Mouse (Mus musculus) erythroblast, embryonic 14.5 days (primary cell): Measurements from ENCODE around the gene Zfp239. TPM values are rescaled to one million over a fixed set of nuclear protein-coding genes. Genes with fewer than 3 reads are reported as not detected.
A peak's percentile ranks its signal among the peaks of the same experiment; 100 is the strongest.

Source experiments
- H3K27me3 ChIP-seq: 2 replicates; pipeline ENCODE4 v1.6.1; 2012; ENCODE audit warnings: inconsistent platforms; ENCODE audit not compliant: control insufficient read depth
- H3K36me3 ChIP-seq: 2 replicates; pipeline ENCODE4 v1.6.1; 2012; ENCODE audit warnings: mild to moderate bottlenecking, inconsistent platforms; ENCODE audit not compliant: control insufficient read depth
- H3K4me1 ChIP-seq: 2 replicates; pipeline ENCODE4 v1.6.1; 2012; ENCODE audit warnings: inconsistent platforms; ENCODE audit not compliant: control insufficient read depth
- H3K4me3 ChIP-seq: replicated peaks from 2 replicates; pipeline ENCODE3; 2012; ENCODE audit warnings: moderate library complexity, mild to moderate bottlenecking, inconsistent platforms
- H3K9me3 ChIP-seq: 2 replicates; pipeline ENCODE4 v1.6.1; 2012; ENCODE audit warnings: low read length, inconsistent platforms, mixed read lengths; ENCODE audit not compliant: control insufficient read depth
- GATA1 ChIP-seq: IDR thresholded peaks from 2 replicates; pipeline ENCODE4 v1.6.1; 2012; ENCODE audit warnings: low read length, inconsistent platforms, mixed read lengths
- TAL1 ChIP-seq: IDR thresholded peaks from 3 replicates; pipeline ENCODE4 v1.6.1; 2012; ENCODE audit warnings: low read length, inconsistent platforms, mixed read lengths
- polyA plus RNA-seq: library from polyadenylated mRNA; stranded (reverse); fragments of >175 nt; gene quantifications from 2 replicates; pipeline ENCODE4 v1.2.3, GENCODE M21; 2012

The Zfp239 gene
- polyA plus RNA-seq, 1 experiment, result 0.03 TPM

DNA sequence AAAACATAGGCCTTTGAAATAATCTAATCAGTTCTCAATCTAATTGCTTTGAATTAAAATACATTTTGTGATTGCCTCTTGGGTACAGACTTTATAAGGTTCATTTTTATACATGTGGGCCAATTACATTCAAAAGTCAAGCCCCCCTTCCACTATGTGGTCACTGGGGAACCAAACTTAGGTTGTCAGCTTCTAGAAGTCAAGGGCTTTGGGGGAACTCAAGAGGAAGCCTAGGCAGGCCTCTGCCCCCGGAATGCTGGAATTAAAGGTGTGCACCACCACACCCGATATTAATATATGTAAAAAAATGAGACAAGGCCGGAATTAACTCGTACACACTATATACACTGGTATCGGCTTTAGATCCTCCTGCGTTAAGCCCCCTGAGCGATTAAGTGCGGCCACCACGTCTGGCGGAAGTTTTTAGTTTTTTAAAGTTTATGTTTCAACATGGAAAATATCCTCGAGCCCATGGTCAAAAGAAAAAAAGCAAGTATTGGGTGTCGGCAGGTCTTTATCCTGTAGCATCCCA is 54.4 kb downstream of the Zfp239 start:
- Histone ChIP-seq H3K27me3 (no peaks in the 10 kb centered on the region), H3K9me3 (no peaks in the 10 kb centered on the region), H3K4me3 (peak overlapping the region; percentile 93), H3K4me1 (peaks cover 73% of the 10 kb centered on the region), H3K36me3 (peaks cover 61% of the 10 kb centered on the region)
- no peak for TF ChIP-seq TAL1
- TF ChIP-seq GATA1, result no peak

DNA sequence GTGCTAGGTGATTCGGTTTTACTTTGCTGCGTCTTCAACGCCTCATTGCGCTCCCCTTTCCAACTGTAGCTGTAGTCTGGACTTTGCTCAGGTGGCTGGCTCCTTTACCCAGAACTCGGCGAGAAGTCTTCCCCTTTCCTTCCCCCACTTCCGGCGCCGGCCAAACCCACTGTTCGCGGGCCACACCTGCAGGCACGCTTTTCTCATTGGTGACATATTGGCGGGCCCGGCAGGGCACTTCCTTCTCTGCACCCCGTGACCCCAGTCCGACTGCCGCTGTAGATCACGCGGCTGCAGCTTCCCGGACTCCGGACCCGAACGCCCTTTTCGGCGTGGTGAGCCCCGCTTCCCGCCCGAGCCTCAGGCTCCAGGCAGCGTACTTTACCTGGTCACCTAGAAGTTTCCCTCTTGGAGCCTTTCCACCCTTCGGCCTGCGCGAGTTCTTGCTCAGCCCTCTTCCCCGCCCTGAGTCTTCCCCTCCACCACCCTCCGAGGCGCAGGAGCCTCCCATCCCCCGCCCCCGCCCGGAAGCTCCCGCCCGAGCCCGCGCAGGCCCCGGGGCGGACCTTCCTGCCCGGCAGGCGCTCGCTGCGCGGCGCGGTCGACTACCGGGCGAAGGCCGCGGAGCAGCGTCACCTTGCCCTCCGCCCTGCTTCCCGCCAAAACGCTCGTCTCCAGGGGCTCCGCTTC is 55.0 kb downstream of the Zfp239 start:
- Histone ChIP-seq H3K27me3 (no peaks in the 10 kb centered on the region), H3K4me3 (peak overlapping the region; percentile 93), H3K36me3 (peaks cover 67% of the 10 kb centered on the region), H3K4me1 (peaks cover 75% of the 10 kb centered on the region), H3K9me3 (no peaks in the 10 kb centered on the region)
- TF ChIP-seq GATA1 (no peak), TAL1 (no peak)

DNA sequence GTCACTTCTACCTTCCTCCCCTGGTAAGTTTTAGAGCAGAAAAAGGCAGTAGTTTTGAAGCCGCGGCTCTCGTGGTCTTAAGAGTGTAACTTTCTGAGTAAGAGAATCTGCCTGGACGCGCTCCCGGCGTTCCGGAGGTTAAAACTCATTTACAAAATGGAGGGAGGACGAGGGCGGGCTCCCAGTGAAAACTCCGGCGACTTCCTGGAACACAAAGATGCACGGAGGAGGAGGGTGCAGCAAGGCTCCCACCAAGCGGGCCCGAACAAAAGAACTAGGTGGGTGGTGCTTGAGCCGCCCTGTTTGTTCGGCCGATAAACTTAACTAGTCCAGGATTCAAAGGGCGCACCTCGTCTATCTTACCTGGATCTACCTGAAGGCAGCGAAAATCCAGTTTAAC is 55.7 kb downstream of the Zfp239 start:
- TF ChIP-seq TAL1 (no peak), GATA1 (no peak)
- H3K4me1 ChIP-seq, result peaks cover 71% of the 10 kb centered on the region
- H3K9me3 ChIP-seq, result no peaks in the 10 kb centered on the region
- no peaks in the 10 kb centered on the region for H3K27me3 ChIP-seq
- peaks cover 68% of the 10 kb centered on the region for H3K36me3 ChIP-seq
- peak overlapping the region; percentile 93 for H3K4me3 ChIP-seq

DNA sequence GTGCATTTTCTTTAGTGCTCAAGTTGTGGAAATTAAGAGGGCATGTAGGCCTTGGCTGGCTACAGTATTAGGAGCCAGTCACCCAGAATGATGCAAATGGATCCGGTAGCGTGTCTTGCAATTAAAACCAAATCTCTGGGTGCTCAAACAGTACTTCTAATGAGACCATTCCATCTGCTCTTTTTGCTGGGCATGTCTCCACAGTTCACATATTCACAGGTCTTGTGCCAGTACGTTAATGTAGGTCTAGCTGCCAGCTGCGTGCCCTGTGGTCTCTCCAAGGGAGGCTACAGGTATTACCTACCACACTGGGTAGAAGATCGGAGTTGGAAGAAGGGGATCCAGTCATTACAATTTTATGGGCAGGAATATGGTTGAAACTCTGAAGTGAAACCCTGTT is 56.1 kb downstream of the Zfp239 start:
- Histone ChIP-seq H3K4me3 (peak overlapping the region; percentile 93), H3K27me3 (no peaks in the 10 kb centered on the region), H3K9me3 (no peaks in the 10 kb centered on the region), H3K4me1 (peaks cover 70% of the 10 kb centered on the region), H3K36me3 (peaks cover 71% of the 10 kb centered on the region)
- TF ChIP-seq GATA1 (no peak), TAL1 (no peak)

DNA sequence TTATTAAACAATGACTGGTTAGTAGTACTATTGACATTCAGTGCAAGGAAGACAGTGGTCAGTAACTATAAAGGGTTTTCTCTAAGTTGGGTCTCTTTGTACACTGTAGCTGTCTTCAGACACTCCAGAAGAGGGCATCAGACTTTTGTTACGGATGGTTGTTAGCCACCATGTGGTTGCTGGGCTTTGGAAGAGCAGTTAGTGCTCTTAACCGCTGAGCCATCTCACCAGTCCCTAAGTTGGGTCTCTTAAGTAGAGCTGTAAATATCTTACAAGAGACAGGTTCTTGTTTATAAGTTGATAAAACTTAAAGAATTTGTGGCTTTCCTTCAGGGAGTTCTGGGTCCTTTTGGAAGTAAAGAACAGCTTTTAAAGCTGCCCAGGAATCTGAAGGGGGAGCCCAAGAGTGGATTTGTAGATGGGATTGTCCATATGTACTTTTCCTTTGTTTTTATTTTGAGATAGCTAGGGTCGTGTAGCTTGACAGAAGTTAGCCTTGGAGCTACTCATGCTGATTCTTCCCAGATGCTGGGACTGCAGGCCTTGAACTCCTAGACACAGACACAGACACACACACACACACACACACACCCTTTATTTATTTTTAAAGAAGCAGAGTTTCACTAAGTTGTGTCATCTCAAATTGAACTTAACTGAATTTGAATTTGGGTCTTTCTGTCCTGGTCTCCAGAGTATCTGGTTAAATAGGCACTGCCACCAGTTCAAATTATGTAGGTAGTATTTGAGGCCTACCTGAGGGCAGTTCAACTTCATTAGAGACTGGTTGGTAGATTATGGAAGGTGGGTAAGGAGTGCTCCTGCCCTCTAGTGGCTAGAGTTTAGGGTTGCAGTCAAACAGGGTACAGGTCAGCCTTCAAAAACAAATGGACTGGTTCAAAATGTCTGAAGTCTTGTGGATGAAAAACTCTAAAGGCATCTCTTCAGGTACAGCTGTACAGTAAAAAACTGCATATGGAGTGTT is 59.0 kb downstream of the Zfp239 start:
- Histone ChIP-seq H3K4me1 (peaks cover 44% of the 10 kb centered on the region), H3K9me3 (no peaks in the 10 kb centered on the region), H3K27me3 (no peaks in the 10 kb centered on the region), H3K4me3 (peak overlapping the region; percentile 93), H3K36me3 (peaks cover 69% of the 10 kb centered on the region)
- TF ChIP-seq GATA1 (no peak), TAL1 (no peak)

DNA sequence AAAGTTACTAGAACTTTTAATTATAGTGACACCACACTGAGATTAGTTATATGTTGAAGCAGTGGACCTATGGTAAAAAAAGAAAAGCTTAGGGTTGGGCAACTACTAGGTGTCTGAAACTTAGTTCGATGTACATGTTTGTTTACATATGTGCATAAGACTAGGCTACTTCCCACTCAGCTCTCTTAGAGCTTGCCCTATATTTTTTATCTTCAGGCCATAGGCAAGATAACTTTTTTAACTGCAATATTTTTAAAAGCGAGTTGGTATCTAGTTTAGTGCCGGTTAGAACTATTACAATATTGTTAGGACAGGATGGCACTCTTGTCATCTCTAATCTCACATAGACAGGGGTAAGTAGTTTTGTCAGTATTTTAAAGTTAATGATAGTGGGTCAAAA is 60.1 kb downstream of the Zfp239 start:
- H3K27me3 ChIP-seq, result no peaks in the 10 kb centered on the region
- peaks cover 38% of the 10 kb centered on the region for H3K4me1 ChIP-seq
- TF ChIP-seq TAL1 (no peak), GATA1 (no peak)
- H3K4me3 ChIP-seq, result no peak overlapping the region
- H3K9me3 ChIP-seq, result no peaks in the 10 kb centered on the region
- H3K36me3 ChIP-seq, result peaks cover 80% of the 10 kb centered on the region

Other genes with a start within 250 kb of the Zfp239 start
- 0.95 and 1.4 TPM in 2 replicates for gene Zfp637, start 20.9 kb upstream of the Zfp239 start, polyA plus RNA-seq
- 13.1 and 14.1 TPM in 2 replicates for gene Hnrnpf, start 38.2 kb downstream of the Zfp239 start, polyA plus RNA-seq
- gene Fxyd4, start 75.6 kb downstream of the Zfp239 start, polyA plus RNA-seq, result not detected in 2 replicates
- gene Rasgef1a, start 149.3 kb downstream of the Zfp239 start, polyA plus RNA-seq, result not detected in 2 replicates